ENCODE assay signal across 11 mouse cellular contexts in genomic region chr11:18070586-18071306, GRCm38 (mm10).
A peak's percentile ranks its signal among the peaks of the same experiment; 100 is the strongest.
DNase-seq lines count a peak whose midpoint lies in the region; ATAC-seq and TF ChIP-seq lines count a peak whose summit lies in the region.
"Had no signal": no experiment of that assay in that cellular context is flagged by ENCODE, and none has a peak within 500 bp of the region (broad histone marks: within the 10 kb centered on the region; RNA-seq: fewer than 3 reads in every experiment).

No protein-coding gene starts in this region.

- no peak for TF ChIP-seq CTCF in C2C12 (IDR thresholded peaks at IDR 0.05; ENCODE audit: control insufficient read depth, insufficient read depth, insufficient read length)

- no peaks in the 10 kb centered on the region for H3K79me2 ChIP-seq in C2C12 (ENCODE audit: control insufficient read depth, insufficient read depth)

- H3ac ChIP-seq in C2C12 (ENCODE audit: control insufficient read depth, insufficient read length, low read depth): no peak overlapping the region

- ATAC-seq in hindbrain, embryonic 14.5 days (ENCODE audit: low FRiP score): no peak
- no peak for ATAC-seq in hindbrain, embryonic 12.5 days (ENCODE audit: low FRiP score)
- ATAC-seq in erythroid progenitor cell, adult 5-6 weeks (replicated peaks; ENCODE audit: low FRiP score, poor library complexity, severe bottlenecking): no peak

- H3K36me3 ChIP-seq in hindbrain, embryonic 14.5 days (replicated peaks; ENCODE audit: control insufficient read depth, insufficient read depth): no peaks in the 10 kb centered on the region
- no peaks in the 10 kb centered on the region for H3K36me3 ChIP-seq in hindbrain, embryonic 12.5 days
- H3K36me3 ChIP-seq in C2C12 (ENCODE audit: control insufficient read depth, insufficient read depth): no peaks in the 10 kb centered on the region
- H3K36me3 ChIP-seq: G1E; lung, embryonic 15.5 days had no signal

- H3K9ac ChIP-seq in hindbrain, embryonic 14.5 days: no peak overlapping the region
- no peak overlapping the region for H3K9ac ChIP-seq in hindbrain, embryonic 12.5 days
- H3K9ac ChIP-seq: lung, embryonic 15.5 days had no signal

- H3K4me2 ChIP-seq in hindbrain, embryonic 14.5 days (replicated peaks): no peak overlapping the region
- no peak overlapping the region for H3K4me2 ChIP-seq in hindbrain, embryonic 12.5 days (replicated peaks)
- H3K4me2 ChIP-seq: lung, embryonic 15.5 days had no signal

- no peaks in the 10 kb centered on the region for H3K79me3 ChIP-seq in C2C12 (ENCODE audit: low read depth)

- H3K27ac ChIP-seq in hindbrain, embryonic 14.5 days: peak overlapping the region; percentile 74
- no peak overlapping the region for H3K27ac ChIP-seq in hindbrain, embryonic 12.5 days
- H3K27ac ChIP-seq: lung, embryonic 15.5 days had no signal

- DNase-seq in hindbrain, embryonic 14.5 days (ENCODE audit: low spot score): no peak
- peak; percentile 55 to 66 for DNase-seq in adrenal gland, postnatal 36 days
- DNase-seq in fibroblast of lung, adult 2 months (ENCODE audit: low read depth): peak; percentile 85
- no peak for DNase-seq in ovary, postnatal 10 days (ENCODE audit: low spot score)
- no peak for DNase-seq in gastrocnemius, postnatal 10 days
- DNase-seq: thymus, postnatal 25 days had no signal

- H3K27me3 ChIP-seq in hindbrain, embryonic 14.5 days (ENCODE audit: control insufficient read depth, insufficient read depth, low read length): no peaks in the 10 kb centered on the region
- H3K27me3 ChIP-seq in hindbrain, embryonic 12.5 days: no peaks in the 10 kb centered on the region
- H3K27me3 ChIP-seq in C2C12 (ENCODE audit: control insufficient read depth, insufficient read depth, insufficient read length): no peaks in the 10 kb centered on the region
- H3K27me3 ChIP-seq: lung, embryonic 15.5 days had no signal

- WGBS in hindbrain, embryonic 14.5 days: 75% methylated on average over 4 of the region's 4 CpGs
- 92% methylated on average over 4 of the region's 4 CpGs for WGBS in hindbrain, embryonic 12.5 days

- H3K4me3 ChIP-seq in hindbrain, embryonic 14.5 days (replicated peaks; ENCODE audit: low read length): no peak overlapping the region
- H3K4me3 ChIP-seq in hindbrain, embryonic 12.5 days: no peak overlapping the region
- no peak overlapping the region for H3K4me3 ChIP-seq in C2C12 (ENCODE audit: insufficient read depth, poor library complexity, severe bottlenecking)
- H3K4me3 ChIP-seq: lung, embryonic 15.5 days had no signal

- H3K4me1 ChIP-seq in hindbrain, embryonic 14.5 days (replicated peaks; ENCODE audit: control insufficient read depth, insufficient read depth, low read length): peaks cover 6% of the 10 kb centered on the region
- H3K4me1 ChIP-seq in hindbrain, embryonic 12.5 days: peaks cover 6% of the 10 kb centered on the region; the same call in 1 of the 2 replicates

- no peaks in the 10 kb centered on the region for H3K9me3 ChIP-seq in hindbrain, embryonic 14.5 days (ENCODE audit: control insufficient read depth, low read length)
- no peaks in the 10 kb centered on the region for H3K9me3 ChIP-seq in hindbrain, embryonic 12.5 days (replicated peaks)
- H3K9me3 ChIP-seq: G1E; lung, embryonic 15.5 days had no signal

TF ChIP-seq in C2C12, 6 proteins besides CTCF, POLR2A, EP300 and RAD21:
- peak; percentile 30 for TF ChIP-seq MYOD1 (IDR thresholded peaks at IDR 0.05; ENCODE audit: control insufficient read depth, insufficient read length, low read depth)
- peak; percentile 77 for TF ChIP-seq FOSL1 (IDR thresholded peaks at IDR 0.05; ENCODE audit: insufficient read depth, low read length, poor library complexity, severe bottlenecking)
- TF ChIP-seq MAX (IDR thresholded peaks at IDR 0.05): peak; percentile 82
- no peak for TF ChIP-seq CEBPB (IDR thresholded peaks at IDR 0.05; ENCODE audit: low read depth)
- peak; percentile 53 for TF ChIP-seq USF1 (IDR thresholded peaks at IDR 0.05; ENCODE audit: low read depth)
- no peak for TF ChIP-seq MYOG (IDR thresholded peaks at IDR 0.05; ENCODE audit: control insufficient read depth, extremely low read depth, insufficient read length)

Comparison
In these comparisons a context has a peak if more than half of its experiments do, and no peak if none do; other contexts are left out.
1. DNase-seq: peak in adrenal gland, postnatal 36 days (2 of 2) and fibroblast of lung, adult 2 months (single experiment); none in hindbrain, embryonic 14.5 days (single experiment), ovary, postnatal 10 days (single experiment) and gastrocnemius, postnatal 10 days (single experiment).